8 mouse cellular contexts compared by ENCODE assay signal in the genomic region with DNA sequence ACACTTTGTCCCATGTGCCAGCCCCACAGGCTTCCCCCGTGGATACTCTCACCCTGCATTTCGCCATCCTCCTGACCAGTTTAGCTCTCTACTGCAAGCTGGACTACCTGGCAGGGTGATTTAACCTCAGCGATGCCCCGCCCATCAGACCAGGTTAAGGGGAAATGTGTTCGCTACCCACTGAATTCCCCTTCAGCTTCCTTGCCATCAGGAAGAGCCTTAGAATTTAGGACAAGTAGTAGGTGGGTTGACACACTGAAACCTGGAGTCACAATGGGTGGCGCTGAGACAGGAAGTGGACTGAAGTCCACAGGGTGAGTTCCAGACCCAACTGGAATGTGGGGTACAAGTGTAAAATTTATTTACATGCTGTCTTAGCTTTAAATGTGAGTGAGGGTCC. TPM values are rescaled to one million over a fixed set of nuclear protein-coding genes. Genes with fewer than 3 reads are reported as not detected.
A peak's percentile ranks its signal among the peaks of the same experiment; 100 is the strongest.
DNase-seq lines count a peak whose midpoint lies in the region; ATAC-seq and TF ChIP-seq lines count a peak whose summit lies in the region.
"Had no signal": no experiment of that assay in that cellular context is flagged by ENCODE, and none has a peak within 500 bp of the region (broad histone marks: within the 10 kb centered on the region; RNA-seq: fewer than 3 reads in every experiment).

A gene (minus strand): TSS at position 101 of the 400 bp plus-strand sequence.

- peak within 1 kb of the TSS; percentile 65 for H3K9ac ChIP-seq in embryonic facial prominence, embryonic 13.5 days
- peak within 1 kb of the TSS; percentile 5; the same call in 1 of the 2 replicates for H3K9ac ChIP-seq in hindbrain, embryonic 15.5 days
- H3K9ac ChIP-seq in neural tube, embryonic 12.5 days = no peak within 1 kb of the TSS; the same call in 1 of the 2 replicates
- H3K9ac ChIP-seq: liver, embryonic 14.5 days had no signal

- no peak for TF ChIP-seq CTCF in layer of hippocampus, adult 2 months (conservative IDR thresholded peaks at IDR 0.05)

- DNase-seq in layer of hippocampus, adult 2 months (ENCODE audit: low spot score in 2 of 2) = no peak
- DNase-seq in layer of hippocampus, postnatal 36 days = no peak
- no peak for DNase-seq in T-cell, adult 2 months (ENCODE audit: low spot score)
- no peak for DNase-seq in spleen, postnatal 14 days (ENCODE audit: low spot score in 2 of 2)

- no peak for ATAC-seq in embryonic facial prominence, embryonic 13.5 days (ENCODE audit: insufficient number of reproducible peaks, insufficient read depth, low FRiP score, low TSS enrichment, low read depth)
- no peak for ATAC-seq in hindbrain, embryonic 15.5 days (ENCODE audit: low FRiP score, low read depth)
- no peak for ATAC-seq in neural tube, embryonic 12.5 days (ENCODE audit: low FRiP score, low read depth)

- WGBS in embryonic facial prominence, embryonic 13.5 days = 29% methylated on average over 6 of the region's 6 CpGs
- 38% methylated on average over 6 of the region's 6 CpGs for WGBS in hindbrain, embryonic 15.5 days
- WGBS in neural tube, embryonic 12.5 days = 36% methylated on average over 6 of the region's 6 CpGs

- H3K4me2 ChIP-seq in embryonic facial prominence, embryonic 13.5 days = peak within 1 kb of the TSS; percentile 63
- H3K4me2 ChIP-seq in hindbrain, embryonic 15.5 days = peak within 1 kb of the TSS; percentile 51
- H3K4me2 ChIP-seq in neural tube, embryonic 12.5 days (replicated peaks) = peak within 1 kb of the TSS; percentile 47

- peak within 1 kb of the TSS; percentile 50 for H3K4me3 ChIP-seq in layer of hippocampus, adult 2 months
- H3K4me3 ChIP-seq in embryonic facial prominence, embryonic 13.5 days = peak within 1 kb of the TSS; percentile 40
- peak within 1 kb of the TSS; percentile 28 for H3K4me3 ChIP-seq in hindbrain, embryonic 15.5 days
- H3K4me3 ChIP-seq in neural tube, embryonic 12.5 days = no peak within 1 kb of the TSS

- H3K27ac ChIP-seq in layer of hippocampus, adult 2 months = peak within 1 kb of the TSS; percentile 39; the same call in 1 of the 2 replicates
- H3K27ac ChIP-seq in embryonic facial prominence, embryonic 13.5 days = no peak within 1 kb of the TSS
- no peak within 1 kb of the TSS for H3K27ac ChIP-seq in hindbrain, embryonic 15.5 days (replicated peaks)
- H3K27ac ChIP-seq in neural tube, embryonic 12.5 days = no peak within 1 kb of the TSS
- H3K27ac ChIP-seq: liver, embryonic 14.5 days had no signal

- H3K27me3 ChIP-seq in embryonic facial prominence, embryonic 13.5 days = peaks cover 40% of the 10 kb centered on the region
- H3K27me3 ChIP-seq in hindbrain, embryonic 15.5 days = peaks cover 23% of the 10 kb centered on the region
- peaks cover 30% of the 10 kb centered on the region for H3K27me3 ChIP-seq in neural tube, embryonic 12.5 days (replicated peaks)

- H3K4me1 ChIP-seq in embryonic facial prominence, embryonic 13.5 days = peaks cover 14% of the 10 kb centered on the region
- peaks cover 8% of the 10 kb centered on the region for H3K4me1 ChIP-seq in hindbrain, embryonic 15.5 days (replicated peaks)
- H3K4me1 ChIP-seq in neural tube, embryonic 12.5 days = no peaks in the 10 kb centered on the region

- no peaks in the 10 kb centered on the region for H3K9me3 ChIP-seq in embryonic facial prominence, embryonic 13.5 days
- H3K9me3 ChIP-seq in hindbrain, embryonic 15.5 days = no peaks in the 10 kb centered on the region
- H3K9me3 ChIP-seq in neural tube, embryonic 12.5 days = no peaks in the 10 kb centered on the region

- no peaks in the 10 kb centered on the region for H3K36me3 ChIP-seq in embryonic facial prominence, embryonic 13.5 days
- H3K36me3 ChIP-seq in hindbrain, embryonic 15.5 days = no peaks in the 10 kb centered on the region
- H3K36me3 ChIP-seq in neural tube, embryonic 12.5 days = no peaks in the 10 kb centered on the region

RNA-seq across cellular contexts. Expression of the gene that starts here (rescaled TPM):
- total RNA-seq in layer of hippocampus, adult 2 months (2021) = 1 to 10 TPM; 7.5 to 8.2 TPM
- 1 to 10 TPM; 5.8 to 7.2 TPM for total RNA-seq in layer of hippocampus, postnatal 36 days (2021)
- polyA plus RNA-seq in embryonic facial prominence, embryonic 13.5 days (2015; fragmentation: Nextera tagmentation; extraction: Ambion mirVana) = 0.23 and 0.52 TPM in 2 replicates
- 0.34 and 0.44 TPM in 2 replicates for polyA plus RNA-seq in hindbrain, embryonic 15.5 days (2015; fragmentation: Nextera tagmentation; extraction: Ambion mirVana)
- polyA plus RNA-seq in neural tube, embryonic 12.5 days (2016; fragmentation: Nextera tagmentation; extraction: Ambion mirVana) = 0.09 TPM in 1 of 2 replicates, not detected in the other
